Mouse (Mus musculus) pancreas, adult 10 weeks (tissue): Measurements from ENCODE around the gene Flcn. TPM values are rescaled to one million over a fixed set of nuclear protein-coding genes. Genes with fewer than 3 reads are reported as not detected.

Experiments used
- polyA plus RNA-seq: library from polyadenylated mRNA; stranded (reverse); fragments of 350-450 nt; fragmentation: Illumina TruSeq; extraction: RNeasy Lipid Tissue Mini Kit (QIAGEN cat#74804); gene quantifications from one replicate; pipeline ENCODE4 v1.2.3, GENCODE M21; 2015; ENCODE audit warnings: low read depth, low replicate concordance; ENCODE audit not compliant: insufficient read depth

Gene Flcn
- polyA plus RNA-seq = 16.8 TPM

DNA sequence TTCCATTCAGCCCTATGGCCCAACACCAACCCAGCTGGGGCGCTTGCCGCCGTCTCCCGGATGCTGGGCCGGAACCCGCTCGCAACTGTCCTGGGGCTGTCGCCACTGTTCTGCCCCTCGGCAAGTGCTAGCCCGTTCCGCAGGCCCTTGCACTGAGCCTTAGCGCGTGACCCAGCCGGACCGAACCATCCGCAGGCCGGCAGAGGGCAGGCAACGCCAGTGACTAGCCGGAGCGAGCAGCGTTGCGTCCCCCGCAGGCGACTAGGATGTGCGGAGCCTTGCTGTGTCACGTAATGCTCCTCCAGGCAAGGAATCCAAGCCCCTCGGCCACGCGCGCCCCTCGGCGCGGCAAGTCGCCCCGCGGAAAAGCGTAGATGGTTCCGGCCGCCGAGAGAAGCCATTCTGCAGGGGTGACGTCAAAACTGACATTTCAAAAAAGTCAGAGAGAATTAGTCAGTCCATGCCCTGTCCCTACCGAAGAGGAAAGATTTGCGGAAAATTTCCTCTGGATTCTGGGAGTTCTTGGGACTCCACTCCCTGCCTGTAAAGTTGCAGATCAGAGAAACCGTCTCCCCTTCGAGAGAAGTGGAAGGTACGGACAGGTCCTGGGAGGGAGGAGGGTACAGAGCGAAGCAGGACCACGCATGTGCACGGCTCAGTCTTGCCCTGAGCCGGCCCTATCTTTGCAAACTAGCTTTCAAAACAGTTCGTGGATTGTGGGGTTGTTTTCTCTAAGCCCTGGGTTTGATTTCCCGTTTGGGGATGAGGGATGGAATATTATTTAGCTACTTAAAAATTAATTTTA is at the start of gene Flcn:
Gene Flcn (minus strand): TSS at position 347 of the 805 bp plus-strand sequence.

GRCm38 (mm10) chr11:59839459-59840126 is 29.8 kb upstream of the Flcn start, which contains the start of gene Cops3:
Gene Cops3, minus strand, starts transcription at chr11:59839838.

DNA sequence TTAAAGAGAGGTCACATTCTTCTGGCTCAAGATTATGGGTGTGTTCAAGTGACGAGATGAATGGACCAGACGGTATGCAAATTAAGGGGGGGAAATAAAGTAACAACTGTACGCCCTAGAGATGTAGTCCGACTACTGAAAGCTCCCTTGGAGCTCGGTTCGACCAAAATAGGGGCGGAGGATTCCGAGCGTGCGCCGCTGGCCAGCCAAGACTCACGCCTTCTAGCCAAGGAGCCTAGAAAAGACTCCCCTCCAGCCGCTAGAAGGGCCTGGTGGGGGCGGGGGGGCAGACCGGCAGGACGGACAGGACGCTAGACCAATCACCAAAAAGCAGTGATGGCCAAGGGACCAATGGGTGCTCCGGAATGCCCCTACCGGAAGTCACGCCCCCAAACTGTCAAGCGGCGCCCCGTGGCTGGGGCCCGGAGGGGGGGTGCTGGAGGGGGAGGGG is 29.2 kb upstream of the Flcn start, which contains the start of gene Nt5m:
Gene Nt5m (plus strand): TSS at position 440 of the 451 bp plus-strand sequence.

DNA sequence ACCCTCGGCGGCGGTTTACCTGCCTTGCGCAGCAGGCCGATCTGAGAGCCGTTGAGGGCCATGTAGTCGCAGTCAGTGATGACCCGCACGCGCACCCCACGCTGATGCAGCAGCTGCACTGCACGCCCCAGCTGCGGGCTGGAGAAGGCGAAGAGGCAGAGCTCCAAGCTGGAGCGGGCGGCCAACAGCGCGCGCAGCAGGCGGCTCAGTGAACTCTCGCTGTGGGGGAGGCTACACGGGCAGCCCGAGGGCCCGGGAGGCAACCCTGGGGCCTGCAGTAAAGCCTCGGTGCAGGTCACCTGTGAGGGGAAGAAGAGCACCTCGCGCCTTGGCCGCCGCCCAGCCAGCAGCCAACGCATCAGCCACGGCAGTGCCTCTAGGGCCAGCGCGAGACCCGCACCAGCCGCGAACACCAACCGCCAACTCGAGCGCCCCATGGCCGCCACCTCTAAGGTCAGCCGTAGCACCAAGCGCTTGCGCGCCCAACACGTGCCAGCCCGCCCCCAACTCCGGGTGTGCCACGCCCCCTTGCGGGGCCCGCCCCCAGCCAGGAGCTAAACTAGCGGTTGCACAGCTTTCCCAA is 22.5 kb downstream of the Flcn start, which contains the start of gene Pld6:
Gene Pld6 (minus strand): TSS at position 447 of the 583 bp plus-strand sequence.

Other genes starting within 250 kb of the Flcn start
- gene Olfr222, start 233.8 kb downstream of the Flcn start, polyA plus RNA-seq = not detected
- not detected for gene Olfr223, start 216.7 kb downstream of the Flcn start, polyA plus RNA-seq
- gene Mprip, start 148.7 kb downstream of the Flcn start, polyA plus RNA-seq = 66.3 TPM
- not detected for gene Pld6, start 22.4 kb downstream of the Flcn start, polyA plus RNA-seq
- 7.4 TPM for gene Nt5m, start 29.4 kb upstream of the Flcn start, polyA plus RNA-seq
- 30.3 TPM for gene Cops3, start 29.8 kb upstream of the Flcn start, polyA plus RNA-seq
- 3.5 TPM for gene Med9, start 138.2 kb upstream of the Flcn start, polyA plus RNA-seq
- 2.4 TPM for gene Rasd1, start 154.9 kb upstream of the Flcn start, polyA plus RNA-seq
- gene Pemt, start 236.5 kb upstream of the Flcn start, polyA plus RNA-seq = not detected